Mouse (Mus musculus) spleen, adult 2 months (tissue): ENCODE data around the gene Kpna6. TPM values are rescaled to one million over a fixed set of nuclear protein-coding genes. Genes with fewer than 3 reads are reported as not detected.
A peak's percentile ranks its signal among the peaks of the same experiment; 100 is the strongest.
"Not testable (repeated sequence)": the region's sequence is repeated elsewhere in the genome, so short reads cannot be mapped to it uniquely, and the experiment has no call there.

Experiments used
- DNase-seq, 2 experiments: peaks; one replicate each; pipeline versions ENCODE4 v3.0.0 to v3.0.0-alpha.2; 2012 to 2021; ENCODE audit warnings: low spot score in 2 of 2, low read depth in 1 of 2
- H3K27ac ChIP-seq: fragments of 200-500 bp; 2 replicates; pipeline ENCODE4 v1.5.1; 2012; ENCODE audit warnings: low read length, inconsistent platforms; ENCODE audit not compliant: insufficient read depth
- H3K27me3 ChIP-seq: fragments of 200-500 bp; 2 replicates; pipeline ENCODE4 v1.6.1; 2012; ENCODE audit warnings: mild to moderate bottlenecking, moderate library complexity, low read length, inconsistent platforms; ENCODE audit not compliant: control insufficient read depth, insufficient read depth
- H3K36me3 ChIP-seq: fragments of 200-500 bp; 2 replicates; pipeline ENCODE4 v1.6.1; 2012; ENCODE audit warnings: mild to moderate bottlenecking, low read length, inconsistent platforms; ENCODE audit not compliant: control insufficient read depth, insufficient read depth
- H3K4me1 ChIP-seq: fragments of 200-500 bp; 2 replicates; pipeline ENCODE4 v1.6.1; 2011; ENCODE audit warnings: inconsistent platforms; ENCODE audit not compliant: control insufficient read depth, insufficient read depth, insufficient read length
- H3K4me3 ChIP-seq: fragments of 200-500 bp; 2 replicates; pipeline ENCODE4 v1.5.1; 2011; ENCODE audit warnings: mild to moderate bottlenecking, inconsistent platforms; ENCODE audit not compliant: insufficient read depth, insufficient read length; ENCODE audit errors: extremely low read depth
- CTCF ChIP-seq: fragments of 200-500 bp; IDR thresholded peaks from 2 replicates; pipeline ENCODE4 v1.5.1; 2011; ENCODE audit warnings: mild to moderate bottlenecking, inconsistent platforms; ENCODE audit not compliant: insufficient read depth, insufficient read length, insufficient replicate concordance; ENCODE audit errors: extremely low read depth
- POLR2A ChIP-seq: fragments of 200-500 bp; IDR thresholded peaks from 2 replicates; pipeline ENCODE4 v1.6.1; 2011; ENCODE audit warnings: low read depth, low read length, inconsistent platforms
- WGBS: fragments of 180-500 bp; shearing (Covaris S2); methylation state at CpG from one replicate; pipeline ENCODE4 v1.1.7; 2018; 5-methylcytosine and 5-hydroxymethylcytosine counted together
- polyA plus RNA-seq: library from polyadenylated mRNA; depleted of rRNA; stranded (reverse); fragments of >200 nt; gene quantifications from 2 replicates; pipeline ENCODE4 v1.2.3, GENCODE M21; 2012; rRNA removed

Gene Kpna6
- 11.9 and 13.2 TPM in 2 replicates for polyA plus RNA-seq

DNA sequence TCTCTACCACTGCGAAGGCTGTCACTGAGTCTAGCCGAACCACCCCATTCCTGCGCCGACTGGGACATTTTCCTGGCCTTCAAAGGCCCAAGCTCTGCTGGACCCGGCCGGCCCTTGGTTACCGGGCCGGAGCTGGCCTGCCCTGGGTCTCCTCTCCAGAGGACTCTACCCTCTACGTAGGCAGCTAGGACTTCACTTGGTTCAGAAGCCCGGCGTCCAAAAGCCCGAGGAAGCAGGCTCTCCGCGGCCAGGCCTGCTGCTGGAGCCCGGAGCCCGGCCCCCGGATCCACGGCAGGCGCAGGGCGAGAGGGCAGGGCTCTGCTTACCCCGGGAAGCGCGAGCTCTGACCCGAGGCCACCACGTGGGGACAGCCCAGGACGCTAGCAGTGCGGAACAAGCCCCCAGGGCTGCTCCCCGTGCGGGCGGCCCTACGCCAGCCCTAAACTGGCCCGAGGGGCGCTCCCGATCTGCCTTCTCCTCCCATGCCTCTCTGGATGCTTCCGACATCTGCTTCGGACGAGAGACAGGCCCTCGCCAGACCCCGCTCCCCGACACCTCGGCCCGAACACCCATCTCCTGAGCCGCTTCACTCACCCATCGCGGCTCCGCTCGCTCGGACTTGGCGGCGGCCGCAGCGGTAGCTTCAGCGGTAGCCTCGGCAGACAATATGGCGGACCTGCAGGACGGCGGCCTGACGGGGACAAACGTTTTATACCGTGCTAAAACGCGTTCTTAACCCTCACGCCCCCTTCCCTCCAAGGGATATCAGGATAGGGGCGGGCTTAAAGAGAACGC is at the start of gene Kpna6:
TSS of gene Kpna6 (minus strand) at position 685 of the 795 bp plus-strand sequence.
- Histone ChIP-seq H3K27ac (peak within 1 kb of the TSS; percentile 92), H3K4me3 (peak within 1 kb of the TSS; percentile 89), H3K36me3 (peaks cover 3% of the 10 kb centered on the region; the same call in 1 of the 2 replicates), H3K4me1 (peaks cover 3% of the 10 kb centered on the region; the same call in 1 of the 2 replicates), H3K27me3 (no peaks in the 10 kb centered on the region)
- TF ChIP-seq CTCF (0 out of 2 replicates have a peak, but pooled peaks have one; percentile 0), POLR2A (no peak)
- peak; percentile 43 to 81 for DNase-seq
- under 1% methylated on average over 65 of the region's 65 CpGs for WGBS

DNA sequence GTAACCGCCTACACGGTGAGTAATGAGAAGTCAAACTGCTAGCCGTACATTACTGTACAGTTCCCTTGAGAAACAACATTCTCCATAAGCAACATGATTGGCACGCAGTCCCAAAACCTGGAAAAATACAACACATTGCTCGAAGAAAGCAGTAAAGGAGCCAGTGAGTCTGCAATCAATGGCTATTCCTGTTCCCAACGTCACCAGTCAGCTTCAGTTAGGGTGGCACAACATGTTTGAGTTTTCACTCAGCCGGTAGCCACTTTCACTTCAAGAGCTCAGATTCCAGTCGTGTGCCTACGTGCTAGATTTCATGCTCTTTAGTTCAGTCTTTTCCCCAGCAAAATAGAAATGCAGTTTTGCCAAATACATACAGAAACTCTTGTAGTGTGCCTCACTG is 43.7 kb upstream of the Kpna6 start:
- Histone ChIP-seq H3K27ac (no peak overlapping the region), H3K27me3 (no peaks in the 10 kb centered on the region), H3K36me3 (peaks cover 53% of the 10 kb centered on the region), H3K4me3 (no peak overlapping the region), H3K4me1 (no peaks in the 10 kb centered on the region)
- TF ChIP-seq CTCF (no peak), POLR2A (no peak)
- 92% methylated on average over 9 of the region's 9 CpGs for WGBS
- DNase-seq, result no peak

DNA sequence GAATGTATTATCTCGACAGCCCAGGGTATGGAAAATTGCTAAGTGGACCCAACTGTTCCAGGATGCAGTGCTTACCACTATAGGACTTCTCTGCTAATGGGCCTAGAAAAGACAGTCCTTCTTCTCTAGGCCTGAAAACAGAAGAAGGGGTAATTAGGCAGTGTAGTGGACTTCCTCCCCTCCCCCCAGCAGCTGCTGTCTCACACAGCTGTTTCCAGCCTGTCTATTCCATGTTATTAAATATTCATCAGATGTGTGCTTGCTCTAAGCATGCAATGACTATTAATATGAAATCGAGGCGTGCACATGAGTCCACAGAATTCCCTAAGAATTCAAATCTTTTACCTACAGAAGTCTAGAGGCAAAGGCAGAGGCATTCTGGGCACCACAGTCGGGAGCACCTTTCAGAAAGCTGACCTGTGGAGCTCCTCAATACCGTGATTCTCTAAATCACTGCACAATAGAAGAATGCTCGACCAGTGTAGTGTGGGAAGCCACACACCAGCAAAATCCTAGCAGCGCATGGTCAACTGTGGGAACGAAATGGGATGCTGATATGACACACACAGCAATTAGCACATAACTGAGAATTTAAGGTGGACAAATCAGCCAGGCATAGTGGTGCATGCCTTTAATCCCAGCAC is 37.0 kb upstream of the Kpna6 start:
- Histone ChIP-seq H3K27ac (no peak overlapping the region), H3K36me3 (peaks cover 44% of the 10 kb centered on the region), H3K4me3 (no peak overlapping the region), H3K27me3 (no peaks in the 10 kb centered on the region), H3K4me1 (no peaks in the 10 kb centered on the region)
- DNase-seq, result no peak
- 93% methylated on average over 8 of the region's 8 CpGs for WGBS
- no peak for TF ChIP-seq POLR2A
- no peak for TF ChIP-seq CTCF

DNA sequence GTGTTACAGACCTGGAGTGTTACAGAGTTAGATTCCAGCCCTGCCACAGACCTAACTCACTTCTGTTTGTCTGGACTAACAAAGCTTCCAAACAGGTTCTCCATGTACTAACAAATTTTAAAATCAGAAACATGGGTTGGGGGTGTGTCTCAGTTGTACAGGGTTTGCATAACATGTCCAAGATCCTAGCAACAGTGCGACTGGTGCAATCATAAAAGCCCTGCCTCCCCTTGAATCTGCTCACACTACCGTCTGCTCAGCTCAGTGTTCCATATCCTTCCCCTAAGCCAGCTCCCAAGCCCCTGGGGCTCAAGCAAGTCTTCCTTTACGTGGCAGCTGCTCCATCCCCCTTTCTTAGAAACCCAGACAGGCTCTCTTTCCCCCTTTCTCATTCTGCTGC is 34.2 kb upstream of the Kpna6 start:
- no peaks in the 10 kb centered on the region for H3K27me3 ChIP-seq
- 86% methylated on average over 3 of the region's 3 CpGs for WGBS
- H3K36me3 ChIP-seq, result peaks cover 31% of the 10 kb centered on the region
- H3K4me1 ChIP-seq, result no peaks in the 10 kb centered on the region
- H3K4me3 ChIP-seq, result no peak overlapping the region
- TF ChIP-seq CTCF (no peak), POLR2A (no peak)
- no peak overlapping the region for H3K27ac ChIP-seq
- DNase-seq, result no peak

DNA sequence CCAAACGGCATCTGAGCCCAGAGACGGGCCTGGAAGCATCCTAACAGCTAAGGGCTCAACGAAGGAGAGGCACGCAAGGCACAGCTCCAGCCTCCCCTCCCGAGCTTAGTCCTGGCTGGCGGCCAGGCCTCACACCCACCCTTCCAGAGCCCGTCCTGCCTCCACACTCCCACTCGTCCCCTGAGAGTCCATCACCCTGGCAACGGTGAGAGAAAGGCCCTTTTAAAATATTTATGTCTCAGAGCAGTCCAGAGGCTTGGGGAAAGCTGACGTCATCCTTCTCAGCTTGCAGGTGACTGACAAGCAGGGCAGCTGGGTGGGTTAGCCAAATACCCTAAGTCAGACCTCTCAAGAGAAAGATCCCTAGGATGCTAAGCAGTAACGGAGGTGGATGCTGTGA is 29.9 kb upstream of the Kpna6 start:
- Histone ChIP-seq H3K4me1 (no peaks in the 10 kb centered on the region), H3K27ac (no peak overlapping the region), H3K4me3 (no peak overlapping the region), H3K27me3 (no peaks in the 10 kb centered on the region), H3K36me3 (peaks cover 12% of the 10 kb centered on the region)
- no peak for DNase-seq
- no peak for TF ChIP-seq POLR2A
- TF ChIP-seq CTCF, result no peak
- WGBS, result 70% methylated on average over 11 of the region's 11 CpGs

DNA sequence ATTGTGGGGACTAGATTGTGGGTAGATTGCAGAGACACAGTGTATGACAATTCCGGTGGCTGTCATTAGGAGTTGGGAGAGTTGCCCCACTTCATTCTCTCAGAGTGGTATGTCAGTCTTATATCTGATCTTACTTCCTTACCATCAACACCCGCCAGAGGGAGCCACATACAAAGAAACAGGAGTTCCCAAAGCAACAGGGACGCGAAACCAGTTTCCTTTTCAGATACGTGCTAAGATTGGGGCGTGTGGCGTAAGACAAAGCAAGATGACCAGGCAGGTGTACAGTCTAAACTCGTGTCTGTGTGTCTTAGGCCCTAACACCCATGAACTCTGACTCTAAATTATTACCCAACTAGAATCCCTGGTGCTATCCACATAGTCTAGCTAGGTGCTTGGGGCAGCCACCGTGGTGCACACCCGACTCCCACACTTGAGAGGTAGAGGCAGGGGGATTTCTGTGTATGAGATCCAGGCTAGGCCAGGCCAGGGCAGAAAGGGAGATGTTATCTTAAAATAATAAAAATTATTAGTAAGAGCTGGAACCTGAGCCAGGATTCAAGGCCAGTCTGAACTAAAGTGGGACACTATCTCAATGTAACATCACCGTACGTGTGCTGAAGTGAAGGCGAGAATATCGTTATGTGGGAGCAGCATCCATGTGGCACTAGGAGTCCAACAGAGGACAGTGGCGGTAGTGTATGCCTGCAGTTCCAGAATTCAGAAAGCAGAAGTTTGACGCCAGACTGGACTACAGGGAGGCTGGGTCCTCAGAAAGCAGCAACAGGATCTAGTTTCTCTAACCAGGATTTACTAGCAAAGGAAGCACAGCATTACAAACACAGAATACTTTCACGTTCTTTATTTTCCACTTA is 29.2 kb upstream of the Kpna6 start:
- no peaks in the 10 kb centered on the region for H3K27me3 ChIP-seq
- H3K36me3 ChIP-seq, result peaks cover 8% of the 10 kb centered on the region
- TF ChIP-seq POLR2A (no peak), CTCF (peak; percentile 57; the same call in 1 of the 2 replicates)
- peak; percentile 78 to 85 for DNase-seq
- no peak overlapping the region for H3K27ac ChIP-seq
- H3K4me3 ChIP-seq, result 0 out of 2 replicates have a peak overlapping the region, but pooled peaks have one; percentile 10
- 44% methylated on average over 17 of the region's 17 CpGs for WGBS
- H3K4me1 ChIP-seq, result no peaks in the 10 kb centered on the region

DNA sequence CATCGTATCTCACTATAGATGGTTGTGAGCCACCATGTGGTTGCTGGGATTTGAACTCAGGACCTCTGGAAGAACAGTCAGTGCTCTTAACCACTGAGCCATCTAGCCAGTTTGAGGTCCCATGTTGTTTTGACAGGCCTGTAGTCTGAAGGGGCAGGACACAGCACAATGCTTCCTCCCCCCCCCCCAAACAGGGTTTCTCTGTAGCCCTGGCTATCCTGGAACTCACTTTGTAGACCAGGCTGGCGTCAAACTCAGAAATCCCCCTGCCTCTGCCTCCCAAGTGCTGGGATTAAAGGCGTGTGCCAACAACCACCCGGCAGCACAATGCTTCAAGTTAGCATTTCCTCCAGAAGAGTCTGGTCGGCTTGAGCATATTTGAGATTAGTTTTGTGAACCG is 28.1 kb upstream of the Kpna6 start:
- DNase-seq, H3K27ac ChIP-seq, H3K36me3 ChIP-seq, H3K4me3 ChIP-seq, H3K27me3 ChIP-seq, H3K4me1 ChIP-seq: not testable (repeated sequence)
- WGBS, result 87% methylated on average over 6 of the region's 6 CpGs
